Mouse (Mus musculus) liver, adult 2 months (tissue): ENCODE data around the gene Rac3.

Experiments used
- CTCF ChIP-seq: fragments of 200-500 bp; IDR thresholded peaks from 2 replicates; pipeline ENCODE4 v1.5.1; 2011; ENCODE audit warnings: low read depth, low read length, control low read depth
- POLR2A ChIP-seq: fragments of 200-500 bp; IDR thresholded peaks from 2 replicates; pipeline ENCODE4 v1.6.1; 2011; ENCODE audit warnings: low read length, control low read depth; ENCODE audit not compliant: insufficient read depth; ENCODE audit errors: extremely low read depth

GRCm38 (mm10) chr11:120673594-120674122, 47.6 kb upstream of the Rac3 start:
- TF ChIP-seq POLR2A, result no peak
- TF ChIP-seq CTCF, result no peak
